Mouse (Mus musculus) CD4-positive, CD25-positive, alpha-beta regulatory T cell, adult 4 months (primary cell): ENCODE measurements around the gene Actn4. TPM values are rescaled to one million over a fixed set of nuclear protein-coding genes. Genes with fewer than 3 reads are reported as not detected.
"Not testable (repeated sequence)": the region's sequence is repeated elsewhere in the genome, so short reads cannot be mapped to it uniquely, and the experiment has no call there.

Experiments
- ATAC-seq: one replicate; pipeline ENCODE4 v1.8.0; 2017
- polyA plus RNA-seq, 2 experiments: library from polyadenylated mRNA; unstranded; fragments of 100-300 nt; shearing (Covaris generic); gene quantifications; one replicate each; pipeline ENCODE4 v1.2.1; 2017

The Actn4 gene
- polyA plus RNA-seq, 2 experiments from 2014 or later = 82.6 to 106 TPM

GRCm38 (mm10) chr7:28969672-28970394, 7.7 kb upstream of the Actn4 start:
- ATAC-seq = no peak

DNA sequence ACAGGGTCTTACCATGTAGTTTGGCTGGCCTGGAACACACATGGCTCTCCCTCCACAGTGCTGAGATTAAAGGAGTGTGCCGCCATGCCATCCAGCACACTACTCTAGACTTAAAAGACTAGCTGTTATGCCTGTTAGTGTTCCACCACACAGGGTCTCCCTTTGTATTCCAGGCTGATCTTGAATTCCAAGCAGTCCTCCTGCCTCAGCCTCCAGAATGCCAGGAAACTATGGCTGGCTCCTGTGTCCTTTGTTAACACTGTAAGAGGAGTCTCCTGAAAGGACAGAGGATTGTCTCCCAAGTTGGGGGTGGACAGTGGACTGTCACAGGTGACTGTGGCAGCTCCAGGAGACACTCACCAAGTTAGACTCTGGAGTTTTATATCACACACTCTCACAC, 7.1 kb upstream of the Actn4 start:
- ATAC-seq = no peak

- not testable (repeated sequence) for ATAC-seq
These were observed 6.0 kb upstream of the Actn4 start for GRCm38 (mm10) chr7:28968120-28968519.

- ATAC-seq = no peak
These were observed 4.8 kb upstream of the Actn4 start for GRCm38 (mm10) chr7:28966751-28967505.

DNA sequence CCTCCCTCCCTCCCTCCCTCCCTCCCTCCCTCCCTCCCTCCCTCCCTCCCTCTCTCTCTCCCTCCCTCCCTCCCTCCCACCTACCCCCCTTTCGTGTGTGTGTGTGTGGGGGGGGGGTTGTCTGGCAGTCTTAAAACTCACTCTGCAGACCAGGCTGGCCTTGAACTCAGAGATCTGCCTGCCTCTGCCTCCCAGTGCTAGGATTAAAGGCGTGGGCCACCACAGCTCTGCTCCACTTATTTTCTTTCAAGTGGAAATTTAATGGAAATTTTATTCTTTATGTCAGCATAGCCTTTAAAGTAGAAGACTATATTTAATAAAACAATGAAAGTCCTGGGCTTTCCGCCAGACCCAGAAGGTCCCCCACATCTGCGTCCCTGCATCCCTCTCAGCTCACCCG, 4.0 kb upstream of the Actn4 start:
- no peak for ATAC-seq

- no peak for ATAC-seq
These were observed 3.3 kb upstream of the Actn4 start for GRCm38 (mm10) chr7:28965346-28965840.

DNA sequence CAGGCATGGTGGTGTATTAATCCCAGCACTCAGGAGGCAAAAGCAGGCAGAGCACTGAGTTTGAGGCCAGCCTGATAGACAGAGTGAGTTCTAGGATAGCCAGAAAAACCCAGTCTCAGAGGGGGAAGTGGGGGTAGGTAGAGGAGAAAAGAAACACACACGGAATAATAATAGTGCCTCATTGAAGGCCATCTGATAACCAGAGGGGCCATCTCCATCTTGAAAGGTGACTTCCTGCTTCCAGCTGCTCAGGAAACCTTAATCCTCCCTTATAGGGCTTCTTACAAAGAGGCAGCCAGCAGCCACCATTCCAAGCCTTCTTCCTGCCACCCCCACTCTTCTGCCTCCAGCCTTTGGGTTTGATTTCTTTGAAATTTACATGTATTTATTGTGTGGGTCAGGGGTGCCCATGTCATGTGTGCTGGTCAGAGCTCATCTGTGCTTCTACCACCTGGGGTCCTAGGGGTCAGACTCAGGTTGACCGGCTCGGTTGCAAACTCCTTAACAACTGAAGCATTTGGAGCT, 1.3 kb upstream of the Actn4 start:
- no peak for ATAC-seq

DNA sequence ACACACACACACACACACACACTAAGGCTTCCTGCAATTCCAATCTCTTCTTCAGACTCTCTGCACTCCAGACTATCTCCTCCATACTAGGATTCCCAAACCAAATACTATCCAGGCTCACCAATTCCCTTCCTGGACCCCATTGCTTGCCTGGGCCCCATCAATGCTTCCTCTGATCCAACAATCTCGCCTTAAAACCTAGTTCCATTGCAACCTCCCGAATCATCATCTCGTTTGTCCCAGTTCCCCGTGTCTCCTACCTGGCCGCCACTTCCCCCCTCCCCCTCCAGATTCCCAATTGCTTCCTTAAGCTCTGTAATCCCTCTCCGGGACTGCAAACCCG, 585 bp downstream of the Actn4 start:
- no peak for ATAC-seq

GRCm38 (mm10) chr7:28960354-28961046, 1.6 kb downstream of the Actn4 start:
- ATAC-seq = no peak

DNA sequence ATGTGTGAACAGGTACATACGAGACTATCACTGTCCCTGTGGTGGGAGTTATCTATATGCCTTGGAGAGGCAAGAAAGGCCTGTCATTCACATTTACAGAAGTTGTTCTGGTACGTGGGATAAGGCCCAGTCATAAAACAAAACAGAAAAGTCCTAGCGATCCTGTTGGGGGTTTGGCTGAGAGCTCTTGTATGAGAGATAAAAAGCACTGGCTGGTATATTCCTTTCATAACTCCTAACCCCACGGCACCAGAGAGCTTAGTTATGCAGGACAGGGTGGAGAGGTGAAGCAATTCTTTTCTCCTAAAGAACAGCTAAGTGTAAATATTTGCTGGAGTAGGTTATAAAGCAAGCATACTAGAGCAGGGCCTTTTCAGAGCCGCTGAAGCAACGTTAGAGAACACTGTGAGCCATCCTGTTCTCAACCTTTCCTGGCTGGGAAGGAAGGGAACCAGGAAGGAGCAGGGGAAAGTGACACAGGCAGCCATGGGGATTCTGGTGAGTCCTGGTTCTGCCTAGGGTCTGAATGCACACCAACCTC, 2.6 kb downstream of the Actn4 start:
- no peak for ATAC-seq

- ATAC-seq = no peak
These were observed 3.4 kb downstream of the Actn4 start for GRCm38 (mm10) chr7:28958770-28959169.

DNA sequence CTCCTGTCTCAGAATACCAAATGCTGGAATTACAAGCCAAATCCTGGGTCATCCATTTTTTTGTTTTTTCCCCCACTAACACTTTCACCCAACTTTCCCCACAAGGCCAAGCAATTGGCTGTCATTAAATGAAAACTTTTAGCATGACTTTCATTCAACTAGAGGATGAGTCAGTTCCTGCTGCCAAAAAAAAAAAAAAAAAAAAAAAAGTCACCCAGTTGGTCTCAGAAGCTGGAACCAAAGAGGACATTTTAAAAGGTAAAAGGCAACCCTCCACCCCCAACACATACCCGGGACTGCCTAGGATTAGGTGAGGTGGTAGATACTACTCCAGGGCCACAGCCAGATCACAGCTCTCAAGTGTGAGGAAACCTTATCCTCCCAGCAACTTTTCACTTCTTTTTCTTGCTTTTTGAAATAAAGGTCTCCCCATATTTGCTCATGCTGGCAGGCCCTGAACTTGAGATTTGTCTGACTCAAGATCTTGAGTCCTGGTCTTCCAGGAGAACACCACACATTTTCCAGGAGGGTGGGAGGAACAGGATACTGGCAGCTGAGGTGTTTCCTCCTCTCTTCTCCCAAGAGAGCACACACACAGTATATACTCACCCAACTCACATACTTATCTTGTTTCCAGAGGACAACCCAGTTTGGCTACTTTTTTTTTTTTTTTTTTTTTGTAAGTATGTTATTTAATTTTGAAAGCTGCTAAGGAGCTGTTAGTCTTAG, 4.0 kb downstream of the Actn4 start:
- ATAC-seq = no peak

DNA sequence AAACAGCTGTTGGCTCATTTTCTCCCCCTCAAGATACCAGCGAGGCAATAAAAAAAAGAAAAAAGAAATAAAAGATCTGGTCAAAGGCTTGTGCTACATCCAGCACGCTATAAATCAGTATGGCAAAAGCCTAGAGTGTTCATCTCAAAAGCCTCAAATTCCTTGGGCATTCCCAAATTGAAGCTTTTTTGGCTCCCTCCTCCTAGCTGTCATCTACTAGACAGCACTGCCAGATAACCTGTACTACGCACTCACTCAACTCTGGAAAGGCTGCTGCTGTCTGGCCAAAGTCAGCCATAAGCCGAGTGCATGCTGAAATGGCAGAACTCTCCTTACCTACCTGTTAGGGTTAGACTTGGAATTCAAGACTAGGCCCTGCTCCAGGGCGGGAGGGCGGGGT, 4.9 kb downstream of the Actn4 start:
- ATAC-seq = no peak

GRCm38 (mm10) chr7:28956270-28956669, 5.9 kb downstream of the Actn4 start:
- ATAC-seq = peak; percentile 41

GRCm38 (mm10) chr7:28955295-28955897, 6.7 kb downstream of the Actn4 start:
- no peak for ATAC-seq

GRCm38 (mm10) chr7:28954773-28955172, 7.4 kb downstream of the Actn4 start:
- no peak for ATAC-seq

GRCm38 (mm10) chr7:28953476-28954376, 8.4 kb downstream of the Actn4 start:
- ATAC-seq = no peak

DNA sequence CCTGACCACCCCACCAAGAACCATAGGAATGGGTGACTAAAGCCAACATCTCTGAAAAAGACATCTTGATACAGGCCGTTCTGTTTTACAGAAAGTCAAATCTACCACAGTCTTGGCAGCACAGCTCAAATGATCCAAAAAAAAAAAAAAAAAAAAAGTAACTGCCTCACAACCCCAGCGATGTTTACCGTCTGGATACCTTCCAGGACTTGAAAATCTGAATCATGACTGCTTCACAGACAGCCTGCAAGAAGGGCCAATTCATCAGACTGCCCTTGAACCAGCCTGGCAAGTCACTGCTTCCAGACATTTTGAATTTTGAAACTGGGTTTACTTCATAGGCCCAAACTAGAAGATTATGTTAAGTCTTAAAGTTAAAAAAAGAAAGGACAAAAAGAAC, 9.4 kb downstream of the Actn4 start:
- no peak for ATAC-seq

GRCm38 (mm10) chr7:28951764-28952163, 10.4 kb downstream of the Actn4 start:
- ATAC-seq = no peak

- no peak for ATAC-seq
These were observed 11.6 kb downstream of the Actn4 start for GRCm38 (mm10) chr7:28950346-28951037.
